Mouse (Mus musculus): ENCODE measurements around the gene Hltf.

Gene Hltf

GRCm38 (mm10) chr3:20145696-20146113 lies 88.1 kb downstream of the Hltf start:
- no peak for DNase-seq (ENCODE audit: low read depth, low spot score)

- no peak for DNase-seq (ENCODE audit: low read depth, low spot score)
Observed at GRCm38 (mm10) chr3:20146884-20147395, 89.3 kb downstream of the Hltf start.

GRCm38 (mm10) chr3:20147647-20148046 lies 90.0 kb downstream of the Hltf start:
- DNase-seq (ENCODE audit: low read depth, low spot score): no peak

- no peak for DNase-seq (ENCODE audit: low read depth, low spot score)
Observed at GRCm38 (mm10) chr3:20150511-20150910, 92.9 kb downstream of the Hltf start.

- DNase-seq (ENCODE audit: low read depth, low spot score): no peak
Observed at GRCm38 (mm10) chr3:20151651-20152050, 94.0 kb downstream of the Hltf start.

GRCm38 (mm10) chr3:20154531-20155367 lies 97.1 kb downstream of the Hltf start, which contains the start of gene Gyg:
Gene Gyg (minus strand): TSS chr3:20155317.
- DNase-seq (ENCODE audit: low read depth, low spot score): no peak

- no peak for DNase-seq (ENCODE audit: low read depth, low spot score)
Observed at GRCm38 (mm10) chr3:20155476-20155875, 97.9 kb downstream of the Hltf start.

- no peak for DNase-seq (ENCODE audit: low read depth, low spot score)
Observed at GRCm38 (mm10) chr3:20167487-20167886, 109.9 kb downstream of the Hltf start.

Measured in brain, embryonic 18.5 days (tissue).